Mouse (Mus musculus): Measurements from ENCODE around the gene Ryr3.

DNA sequence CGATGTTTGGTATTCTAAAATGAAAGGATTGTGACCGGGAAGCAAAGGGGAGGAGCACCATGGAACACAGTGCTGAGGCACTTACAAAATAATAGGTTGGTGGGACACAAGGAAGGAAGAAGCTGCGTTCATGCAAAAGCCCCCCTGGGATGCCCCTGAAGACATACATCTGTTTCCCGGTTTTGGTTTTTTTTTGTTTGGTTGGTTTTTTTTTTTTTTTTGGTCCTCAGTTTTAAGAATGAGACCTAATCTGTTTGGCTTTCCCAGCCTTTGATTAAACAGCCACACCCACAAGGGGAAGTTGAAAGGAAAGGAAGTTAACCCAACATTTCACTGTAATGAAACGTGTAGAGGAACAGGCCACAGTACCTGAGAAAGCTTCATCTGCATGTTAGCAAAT, 560.8 kb downstream of the Ryr3 start:
- no peak for TF ChIP-seq CTCF (IDR thresholded peaks at IDR 0.05; ENCODE audit: borderline replicate concordance, insufficient read depth, low read length)
- TF ChIP-seq POLR2A (IDR thresholded peaks at IDR 0.05; ENCODE audit: low read depth, low read length) = no peak
